Mouse (Mus musculus) adrenal gland (tissue): ENCODE measurements around the gene Parp16.
"Not testable (repeated sequence)": the region's sequence is repeated elsewhere in the genome, so short reads cannot be mapped to it uniquely, and the experiment has no call there.

Experiments
- intact Hi-C: fragments of 180-260 bp; cut with DNase I; formaldehyde crosslinking; loops from one replicate; pipeline ENCODE4 v1.15.1; 2025

Gene Parp16

DNA sequence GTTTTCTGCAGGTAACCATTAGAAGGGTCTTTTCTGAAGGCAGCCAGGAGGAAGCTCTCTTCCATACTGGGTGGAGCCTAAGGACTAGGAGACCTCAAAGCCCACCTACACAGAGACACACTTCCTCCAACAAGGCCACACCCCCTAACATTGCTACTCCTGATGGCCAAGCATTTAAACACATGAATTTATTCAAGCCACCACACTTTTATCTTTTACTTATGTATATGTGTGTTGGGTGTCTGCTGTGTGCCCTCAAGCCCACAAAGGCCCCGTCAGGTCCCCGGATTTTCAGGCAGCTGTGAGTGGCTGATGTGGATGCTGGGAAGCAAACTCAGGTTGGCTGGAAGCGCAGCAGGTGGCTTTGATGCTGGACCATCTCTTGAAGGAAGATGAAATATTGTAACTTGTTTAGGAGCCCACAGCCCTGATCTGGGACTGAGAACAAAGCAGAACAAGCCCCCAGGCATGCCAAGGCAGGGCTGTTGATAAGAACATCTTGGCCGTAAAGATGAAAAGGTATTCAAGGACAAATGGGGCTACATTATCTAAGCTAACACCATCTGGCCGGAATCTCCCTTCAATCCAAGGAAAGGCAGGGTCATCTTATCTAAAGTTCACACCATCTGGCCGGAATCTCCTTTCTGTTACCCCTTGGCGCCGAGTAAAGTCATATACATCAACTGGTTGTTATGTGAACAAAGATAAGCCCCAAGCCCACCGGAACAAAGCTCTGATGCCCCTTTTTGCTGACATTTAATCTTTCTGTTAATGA, 12.1 kb downstream of the Parp16 start:
- intact Hi-C loops = not testable (repeated sequence)

DNA sequence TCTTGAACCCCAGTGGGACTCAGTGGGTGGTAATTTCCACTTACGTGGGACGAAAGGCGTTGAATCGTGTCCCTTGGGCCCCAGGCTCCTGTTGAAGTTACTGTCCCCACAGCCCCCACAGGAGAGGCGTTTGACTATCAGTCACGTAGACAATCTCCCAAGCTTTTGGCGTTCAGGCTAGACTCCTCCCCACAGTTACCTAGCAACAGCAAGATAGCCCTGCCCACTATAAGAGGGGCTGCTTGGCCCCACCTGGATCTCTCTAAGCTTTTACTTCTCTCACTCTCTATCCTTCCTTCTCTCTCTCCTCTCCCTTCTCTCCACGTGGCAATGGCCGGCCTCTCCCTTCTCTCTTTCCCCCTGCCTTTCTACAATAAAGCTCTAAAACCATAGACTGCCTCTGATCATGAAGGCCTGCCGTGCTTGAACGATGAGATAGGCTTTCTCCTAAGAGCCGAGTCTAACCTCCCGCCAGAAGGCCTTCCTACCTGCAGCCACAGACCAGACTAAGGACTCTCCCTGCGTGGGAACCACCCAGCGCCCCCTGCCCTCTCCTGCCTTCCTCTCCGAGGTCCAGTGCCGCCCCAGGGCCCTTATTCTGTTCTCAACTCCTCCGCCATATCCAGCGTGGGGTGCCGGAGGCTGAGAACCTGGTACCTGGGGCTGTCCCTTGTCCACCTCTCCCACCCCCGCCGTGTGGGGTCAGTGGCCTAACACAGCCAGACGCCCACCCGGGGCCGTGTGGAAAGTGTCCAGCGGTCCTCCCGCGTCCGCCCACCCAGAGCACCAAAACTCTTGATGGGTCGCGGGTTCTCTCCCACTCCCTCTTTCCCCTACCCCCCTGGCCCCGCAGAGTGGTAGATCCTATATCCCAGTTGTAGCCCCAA, 13.4 kb downstream of the Parp16 start:
- intact Hi-C loops = no loop called here

DNA sequence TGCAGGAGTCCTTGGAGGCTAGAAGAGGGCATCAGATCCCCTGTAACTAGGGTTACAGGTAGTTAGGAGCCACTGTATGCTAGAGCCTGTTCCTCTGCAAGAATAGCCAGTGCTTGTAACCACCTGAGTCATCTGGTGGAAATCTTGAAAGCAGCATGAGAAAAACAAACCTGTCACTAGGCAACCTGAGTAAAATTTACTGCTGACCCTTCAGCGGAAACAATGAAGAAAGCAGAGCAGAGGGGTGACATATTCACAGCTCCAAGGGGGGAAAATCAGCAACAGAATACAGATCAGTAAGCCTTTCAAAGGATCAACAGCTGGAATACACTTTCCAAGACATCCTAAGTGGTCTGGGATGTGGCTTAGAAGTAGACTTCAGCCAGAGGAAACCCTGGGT, 16.4 kb downstream of the Parp16 start:
- intact Hi-C loops = no loop called here

DNA sequence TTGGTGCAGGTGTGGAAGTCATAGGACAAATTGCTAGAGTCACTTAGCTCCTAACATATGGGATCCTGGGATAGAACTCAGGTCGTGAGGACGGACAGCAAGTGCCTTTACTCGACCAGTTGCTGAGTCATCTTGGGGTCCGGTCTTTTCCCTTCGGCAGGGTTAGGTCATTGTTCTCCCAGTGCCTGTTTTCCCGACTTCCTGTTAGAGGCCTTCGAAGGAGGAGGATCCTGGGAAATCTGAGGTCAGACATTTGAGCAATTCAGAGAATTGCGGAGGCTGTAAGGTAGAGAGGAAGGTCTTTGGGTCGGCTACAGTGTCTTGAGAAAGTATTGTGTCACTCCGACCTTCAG, 19.2 kb downstream of the Parp16 start:
- intact Hi-C loops = no loop called here

DNA sequence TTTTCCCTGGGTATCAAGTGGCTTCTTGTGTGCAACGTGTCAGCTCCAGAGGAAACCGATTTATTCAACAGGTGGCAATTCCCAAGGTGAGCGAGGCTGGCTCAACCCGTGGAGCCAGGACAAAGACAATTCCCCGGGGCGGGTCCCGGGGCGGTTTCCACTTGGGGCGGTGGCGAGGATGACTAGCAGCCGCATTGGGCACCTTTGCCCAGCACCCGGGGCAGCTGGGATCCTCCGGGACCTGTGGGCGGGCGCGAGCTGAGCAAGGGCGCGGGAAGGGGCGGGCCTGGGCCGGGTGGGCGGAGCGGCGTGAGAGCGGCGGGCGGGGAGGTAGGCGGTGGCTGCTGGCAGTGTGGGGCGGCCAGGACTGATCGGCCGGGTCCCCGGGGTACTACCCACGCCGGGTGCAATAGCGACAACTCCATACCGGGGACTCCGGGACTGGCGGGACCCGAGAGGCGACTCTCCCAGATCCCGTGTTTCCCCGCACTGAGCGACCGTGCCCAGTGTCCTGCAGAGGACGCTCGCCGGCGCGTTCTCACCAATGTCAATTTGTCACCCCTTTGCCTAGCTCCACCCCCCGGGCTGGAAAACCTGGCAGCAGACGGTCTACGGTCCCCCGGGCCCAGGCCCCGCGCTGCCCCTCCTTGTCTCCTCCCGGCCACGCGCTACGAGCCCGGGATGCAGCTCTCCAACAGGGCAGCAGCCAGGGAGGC, 19.8 kb downstream of the Parp16 start:
- intact Hi-C loops = no loop called here

DNA sequence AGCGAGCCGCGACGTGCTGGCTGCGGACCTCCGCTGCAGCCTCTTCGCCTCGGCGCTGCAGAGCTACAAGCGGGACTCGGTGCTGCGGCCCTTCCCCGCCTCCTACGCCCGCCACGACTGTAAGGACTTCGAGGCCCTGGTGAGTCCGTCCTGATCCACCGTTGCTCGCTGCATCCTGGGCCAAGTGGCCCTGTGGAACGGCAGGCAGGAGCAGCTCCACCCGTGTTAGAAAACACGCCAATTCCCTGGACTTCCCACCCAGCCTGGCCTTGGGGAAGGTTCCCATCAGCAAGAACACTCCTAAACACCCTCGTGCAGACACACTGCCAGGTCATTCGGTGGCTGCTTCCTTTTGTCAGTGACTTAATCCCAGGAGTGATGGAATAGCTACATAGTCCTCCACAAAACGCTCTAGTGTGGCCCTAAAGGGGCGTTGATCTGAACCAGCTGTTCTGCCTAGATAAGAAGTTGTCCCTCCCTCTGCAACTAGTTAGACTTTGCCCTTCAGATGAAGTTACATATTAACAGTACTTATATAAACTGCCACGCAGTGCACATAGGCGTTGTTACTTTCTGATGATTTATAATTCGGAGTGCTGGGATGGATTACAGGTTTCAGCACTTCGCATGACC, 20.5 kb downstream of the Parp16 start:
- intact Hi-C loops = no loop called here

DNA sequence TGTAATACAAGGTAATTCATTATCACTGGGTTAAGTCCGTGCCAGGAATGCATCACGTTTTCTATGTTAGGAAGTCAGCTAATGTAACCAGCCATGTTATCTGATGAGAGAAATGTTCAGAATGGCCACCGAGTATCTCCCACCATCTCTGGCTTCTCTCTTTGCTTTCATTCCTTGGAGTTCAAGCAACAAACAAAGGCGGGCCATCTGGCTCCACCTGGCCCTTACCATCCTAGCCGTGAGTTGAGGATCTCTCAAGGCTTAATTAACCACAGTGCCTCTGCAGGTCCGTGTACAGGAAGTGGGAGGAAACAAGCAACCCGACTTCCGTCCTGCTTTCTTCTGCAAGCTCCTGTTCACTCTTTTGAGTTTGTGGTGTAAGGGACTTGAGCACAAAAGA, 21.8 kb downstream of the Parp16 start:
- intact Hi-C loops = no loop called here

DNA sequence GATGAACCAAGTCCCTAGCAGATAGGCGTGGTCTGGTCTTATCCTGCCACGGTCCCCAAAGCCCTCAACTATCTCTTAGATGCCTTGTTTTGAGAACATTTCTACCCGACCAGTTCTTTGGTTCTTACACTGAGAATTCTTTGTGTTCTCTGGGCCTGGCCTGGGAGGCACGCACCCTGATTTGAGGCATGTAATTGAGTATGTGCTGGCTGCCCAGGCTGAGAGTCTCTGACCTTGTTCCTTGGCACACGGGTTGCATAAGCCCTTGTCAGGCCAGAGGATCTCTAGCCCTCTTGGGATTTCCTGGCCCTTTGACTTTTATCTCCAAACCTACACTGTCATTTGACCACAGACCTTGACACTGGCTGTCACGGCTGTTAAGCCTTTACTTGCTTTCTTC, 22.5 kb downstream of the Parp16 start:
- intact Hi-C loops = no loop called here

DNA sequence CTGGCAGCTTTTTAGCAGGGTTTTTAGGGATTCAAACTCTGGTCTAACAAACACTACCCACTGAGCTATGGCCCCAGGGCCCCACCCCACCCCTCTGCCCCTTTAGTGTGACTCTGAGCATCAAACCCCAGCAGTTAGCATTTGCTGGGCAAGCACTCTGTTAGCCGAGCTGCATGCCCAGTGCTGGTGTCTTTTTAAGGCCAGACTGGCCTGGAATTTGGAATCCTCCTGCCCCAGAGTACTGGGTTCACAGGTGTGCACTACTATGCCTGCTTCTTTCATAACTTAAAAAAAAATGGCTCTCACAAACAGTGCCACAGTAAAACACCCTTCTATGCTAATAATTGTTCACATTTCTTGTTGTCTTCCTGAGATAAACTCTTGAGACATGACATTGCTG, 23.8 kb downstream of the Parp16 start:
- intact Hi-C loops = no loop called here

DNA sequence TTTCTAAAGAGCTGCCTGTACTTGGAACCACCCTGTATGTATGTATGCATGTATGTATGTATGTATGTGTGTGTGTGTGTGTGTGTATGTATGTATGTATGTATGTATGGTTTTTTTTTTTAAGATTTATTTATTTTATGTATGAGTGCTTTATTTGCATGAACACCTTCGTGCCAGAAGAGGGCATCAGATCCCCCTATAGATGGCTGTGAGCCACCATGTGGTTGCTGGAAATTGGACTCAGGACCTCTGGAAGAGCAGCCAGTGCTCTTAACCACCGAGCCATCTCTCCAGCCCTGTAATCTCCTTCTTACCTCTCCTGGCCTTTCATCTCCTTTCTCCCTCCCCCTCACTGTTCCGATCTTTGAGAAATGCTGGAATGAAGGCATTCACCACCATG, 25.2 kb downstream of the Parp16 start:
- intact Hi-C loops = not testable (repeated sequence)

DNA sequence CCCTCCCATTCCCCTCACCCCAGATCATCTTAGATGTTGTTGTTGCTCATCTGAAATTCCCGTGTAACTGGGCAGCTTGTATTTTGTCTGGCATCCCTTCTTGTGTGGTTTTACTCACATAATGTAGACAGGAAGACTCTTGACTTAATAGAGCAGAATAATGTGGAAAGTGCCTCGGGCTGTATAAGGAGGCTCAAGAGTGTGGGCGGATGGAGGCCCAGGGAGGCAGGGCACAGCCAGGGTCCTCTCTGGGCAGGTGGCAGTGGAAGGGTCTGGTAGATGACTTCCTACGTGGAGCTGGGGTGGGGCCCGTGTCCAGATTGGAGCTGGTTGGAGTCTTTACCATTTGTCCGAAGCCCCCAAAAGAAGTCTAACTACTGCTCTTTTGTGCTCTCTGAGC, 28.8 kb downstream of the Parp16 start:
- intact Hi-C loops = no loop called here

DNA sequence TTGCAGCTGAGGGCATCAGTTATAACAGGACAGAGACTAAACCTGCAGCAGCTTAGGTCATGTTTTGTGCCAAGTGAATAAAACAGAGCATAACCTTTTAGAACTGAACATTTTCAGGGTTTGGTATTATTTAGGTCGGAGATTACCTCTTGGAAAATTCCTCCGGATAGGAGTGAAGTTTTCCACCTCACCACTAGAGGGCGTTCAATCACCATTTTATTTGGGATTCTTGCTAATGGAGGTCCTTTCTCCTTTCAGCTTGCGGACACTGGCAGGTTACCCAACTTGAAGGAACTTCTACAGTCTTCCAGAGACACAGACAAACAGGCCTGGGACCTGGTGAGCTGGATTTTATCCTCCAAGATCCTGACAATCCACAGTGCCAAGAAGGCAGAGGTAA, 30.6 kb downstream of the Parp16 start:
- intact Hi-C loops = loop anchor here (5.0 kb wide), 1 partner anchor 57 kb away; no protein-coding TSS in a partner anchor

DNA sequence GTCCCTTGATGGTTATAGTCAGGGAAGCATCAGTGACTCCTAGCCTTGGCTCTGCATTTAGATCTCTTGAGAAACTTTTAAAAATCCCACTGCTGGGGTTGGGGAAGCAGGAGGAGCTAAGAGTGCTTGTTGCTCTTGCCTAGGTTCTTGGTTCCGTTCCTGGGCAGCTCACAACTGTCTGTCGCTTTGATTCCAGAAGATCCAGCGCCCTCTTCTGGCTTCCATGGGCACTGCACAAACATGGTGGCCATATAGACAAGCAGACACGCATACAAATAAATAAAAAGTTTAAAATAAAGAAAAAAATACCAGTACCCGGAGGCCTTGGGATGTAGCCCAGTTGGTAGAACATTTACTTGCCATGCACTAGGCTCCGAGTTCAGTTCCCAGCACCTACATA, 35.1 kb downstream of the Parp16 start:
- intact Hi-C loops = no loop called here

DNA sequence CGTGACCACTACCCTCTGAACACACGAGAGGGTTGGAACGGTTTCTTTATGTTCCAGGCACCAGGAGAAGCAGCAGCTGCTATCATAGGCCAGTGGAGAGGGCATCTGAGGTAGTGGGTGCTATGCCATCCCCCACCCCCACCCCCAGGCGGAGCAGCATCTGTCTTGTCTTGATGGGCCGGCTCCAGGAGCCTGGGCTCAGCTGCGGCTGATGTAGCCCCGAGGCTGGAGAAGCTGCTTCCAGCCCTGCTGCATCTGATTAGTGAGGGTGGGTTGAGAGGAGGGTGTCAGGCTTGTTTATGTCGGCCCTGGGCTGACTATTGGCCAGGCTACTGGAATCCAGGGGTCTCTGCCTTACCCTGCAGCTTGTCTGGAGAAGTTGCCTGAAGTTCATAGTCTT, 36.1 kb downstream of the Parp16 start:
- intact Hi-C loops = no loop called here

DNA sequence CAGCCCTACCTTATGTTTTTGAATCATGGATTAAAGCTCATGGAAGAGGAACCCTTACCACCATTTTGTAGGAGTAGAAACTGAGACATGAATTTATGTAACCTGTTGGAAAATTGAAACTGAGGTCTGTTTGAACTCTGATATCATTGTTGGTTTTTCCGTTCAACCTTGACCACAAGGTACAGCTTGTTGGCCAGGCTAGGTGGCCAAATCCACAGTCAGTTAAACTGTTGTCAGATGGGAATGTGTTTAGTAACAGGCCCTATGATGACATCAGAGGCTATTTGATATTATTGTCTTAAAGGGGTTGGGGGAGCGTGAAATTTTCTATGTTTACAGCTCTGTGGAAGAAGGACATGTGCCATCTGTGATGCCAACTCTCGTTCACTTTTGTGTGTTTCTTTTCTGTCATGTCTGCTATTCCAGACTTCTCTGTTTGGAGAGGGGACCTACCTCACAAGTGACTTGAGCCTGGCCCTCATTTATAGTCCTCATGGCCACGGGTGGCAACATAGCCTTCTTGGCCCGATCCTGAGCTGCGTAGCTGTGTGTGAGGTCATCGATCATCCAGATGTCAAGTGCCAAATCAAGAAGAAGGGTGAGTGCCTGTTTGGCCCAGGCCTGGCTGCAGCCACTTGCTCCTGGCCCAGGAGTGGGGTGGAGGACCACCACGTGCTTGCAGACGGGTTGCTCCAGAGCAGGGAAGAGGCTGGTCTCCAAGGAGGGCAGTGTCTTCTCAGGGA, 38.3 kb downstream of the Parp16 start:
- intact Hi-C loops = no loop called here

DNA sequence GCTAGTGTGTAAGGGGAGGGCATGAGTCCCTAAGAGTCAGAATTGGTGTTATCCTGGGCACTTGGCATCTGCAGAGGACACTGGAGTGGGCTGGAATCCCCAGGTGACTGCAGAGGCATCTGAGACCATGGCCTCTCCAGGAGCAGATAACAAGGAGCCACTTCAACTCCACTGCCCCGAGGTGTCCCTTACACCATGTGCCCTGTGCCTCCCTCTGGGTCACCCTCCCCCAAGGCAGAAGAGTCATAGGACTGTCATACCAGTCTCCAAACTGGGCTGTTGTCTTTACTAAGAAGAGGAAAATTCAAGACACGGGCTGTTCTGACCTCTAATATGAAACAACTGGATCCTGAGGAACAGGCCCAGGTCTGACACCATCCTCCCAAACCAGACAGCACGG, 39.6 kb downstream of the Parp16 start:
- intact Hi-C loops = no loop called here

DNA sequence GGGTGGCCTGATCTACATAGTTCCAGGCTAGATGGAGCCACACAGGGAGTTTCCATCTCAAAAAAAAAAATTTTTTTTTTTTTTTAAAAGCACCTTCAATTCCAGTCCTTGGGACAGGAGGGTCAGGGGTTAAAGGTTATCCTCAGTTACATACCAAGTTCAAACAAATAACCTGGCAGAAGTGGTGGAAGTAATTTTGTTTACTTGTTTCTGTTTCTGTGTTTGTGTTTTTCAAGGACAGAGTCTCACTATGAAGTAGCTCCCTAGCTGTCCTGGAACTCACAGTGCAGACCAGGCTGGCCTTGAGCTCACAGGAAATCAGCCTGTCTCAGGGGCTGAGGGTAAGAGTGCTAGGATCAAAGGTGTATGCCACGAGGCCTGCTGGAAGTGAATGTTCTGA, 40.4 kb downstream of the Parp16 start:
- intact Hi-C loops = no loop called here

DNA sequence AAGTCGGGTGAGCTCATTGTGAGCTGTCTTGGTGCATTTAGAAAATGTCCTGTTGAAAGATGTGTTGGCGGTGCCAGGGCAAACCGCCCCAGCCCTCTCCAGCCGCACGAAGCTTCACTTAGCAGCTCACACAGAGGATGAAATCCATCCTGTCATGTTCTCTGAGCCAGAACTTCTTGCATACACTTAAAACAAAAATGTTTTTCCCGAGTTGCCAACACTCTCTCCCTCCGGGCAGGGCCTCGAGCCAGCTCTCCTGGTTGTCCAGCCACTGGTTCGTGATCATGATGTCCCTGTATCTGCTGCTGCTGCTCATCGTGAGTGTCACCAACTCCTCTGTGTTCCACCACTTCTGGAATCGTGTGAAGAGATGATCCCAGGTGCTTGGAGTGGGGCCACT, 42.5 kb downstream of the Parp16 start:
- intact Hi-C loops = no loop called here

DNA sequence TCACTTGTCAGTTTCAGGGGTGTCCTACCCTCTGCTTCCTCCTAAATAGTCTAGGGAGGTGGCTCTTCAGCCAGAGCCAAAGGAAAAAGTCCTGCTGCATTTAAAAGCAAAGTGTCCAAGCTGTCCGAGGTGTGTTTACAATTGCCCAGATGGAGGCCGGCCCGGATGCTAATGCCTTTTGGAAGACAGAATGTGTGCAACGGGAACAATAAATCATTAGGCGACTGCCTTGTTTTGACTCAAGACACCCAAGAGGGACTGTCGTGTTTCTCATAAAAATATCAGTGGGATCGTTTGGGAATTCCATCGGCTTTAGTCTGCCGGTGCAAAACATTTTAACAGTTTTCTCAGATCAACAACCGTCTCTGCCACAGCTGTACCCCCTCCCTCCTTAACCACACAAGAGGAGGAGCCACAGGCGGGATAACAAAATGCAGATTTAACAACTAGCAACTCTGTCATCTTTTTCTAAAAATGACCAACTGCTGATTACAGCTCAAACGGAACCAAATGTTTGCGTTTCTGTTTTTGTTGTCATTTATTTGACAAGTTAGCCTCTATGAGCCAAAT, 43.1 kb downstream of the Parp16 start:
- intact Hi-C loops = no loop called here

DNA sequence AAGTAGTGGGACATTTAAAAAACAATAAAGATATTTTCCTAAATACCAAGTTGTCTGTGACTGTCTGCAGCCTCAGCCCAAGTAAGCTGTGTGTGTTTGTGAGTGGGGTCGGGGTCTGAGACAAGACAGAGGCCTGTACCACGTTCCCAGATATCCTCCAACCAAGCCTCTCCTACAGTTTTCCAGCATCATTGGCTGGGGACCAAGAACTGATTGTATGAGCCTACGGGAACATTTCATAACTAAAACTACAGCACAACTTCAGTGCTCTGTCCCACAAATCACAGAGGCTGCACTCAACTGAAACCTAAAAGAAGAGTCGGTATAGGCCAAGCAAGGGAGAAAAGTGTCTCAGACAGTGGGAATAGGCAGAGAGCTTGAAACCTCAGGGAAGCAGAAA, 44.0 kb downstream of the Parp16 start:
- intact Hi-C loops = no loop called here

DNA sequence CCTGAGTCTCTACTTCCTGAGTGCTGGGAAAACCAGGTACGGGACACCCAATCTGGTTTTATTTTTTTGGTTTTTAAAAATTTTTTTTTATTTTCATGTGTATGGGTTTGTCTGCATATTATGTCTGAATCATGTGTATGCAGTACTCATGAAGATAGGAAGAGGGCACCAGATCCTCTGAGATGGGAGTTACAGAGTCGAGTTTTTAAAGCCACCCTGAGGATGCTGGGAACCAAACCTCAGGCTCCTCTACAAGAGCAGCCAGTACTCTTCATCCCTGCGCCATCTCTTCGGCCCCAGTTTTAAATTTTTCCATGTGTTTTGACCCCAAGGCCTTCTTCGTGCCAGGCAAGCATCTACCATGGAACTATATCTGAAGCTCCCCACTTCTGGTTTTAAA, 44.6 kb downstream of the Parp16 start:
- intact Hi-C loops = no loop called here
